Mouse (Mus musculus): ENCODE results near the gene Scg3.
"Not testable (repeated sequence)": the region's sequence is repeated elsewhere in the genome, so short reads cannot be mapped to it uniquely, and the experiment has no call there.

DNA sequence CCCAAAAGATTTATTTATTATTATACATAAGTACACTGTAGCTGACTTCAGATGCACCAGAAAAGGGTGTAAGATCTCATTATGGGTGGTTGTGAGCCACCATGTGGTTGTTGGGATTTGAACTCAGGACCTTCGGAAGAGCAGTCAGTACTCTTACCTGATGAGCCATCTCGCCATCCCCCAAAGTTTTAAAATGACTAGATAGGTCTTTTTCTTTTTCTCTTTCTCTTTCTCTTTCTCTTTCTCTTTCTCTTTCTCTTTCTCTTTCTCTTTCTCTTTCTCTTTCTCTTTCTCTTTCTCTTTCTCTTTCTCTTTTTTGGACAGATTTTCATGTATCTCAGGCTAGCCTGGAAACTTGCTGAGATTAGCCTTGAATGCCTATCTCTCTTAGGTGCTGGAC, 64.1 kb downstream of the Scg3 start:
- TF ChIP-seq GATA1 (IDR thresholded peaks at IDR 0.05; ENCODE audit: low read depth, low read length); CTCF (IDR thresholded peaks at IDR 0.05 in 2 of 3, conservative IDR thresholded peaks at IDR 0.05 in 1 of 3; ENCODE audit: control insufficient read depth in 1 of 3, insufficient read depth in 1 of 3, low read depth in 2 of 3, low read length in 3 of 3, poor library complexity in 1 of 3, severe bottlenecking in 1 of 3); EP300 (IDR thresholded peaks at IDR 0.05; ENCODE audit: low read depth in 1 of 2, low read length in 2 of 2); ZMIZ1 (IDR thresholded peaks at IDR 0.05; ENCODE audit: low read depth, low read length); POLR2A (IDR thresholded peaks at IDR 0.05; ENCODE audit: control insufficient read depth in 1 of 2, insufficient read depth in 1 of 2, low read depth in 1 of 2, low read length in 2 of 2, poor library complexity in 1 of 2); POLR2AphosphoS5 (IDR thresholded peaks at IDR 0.05; ENCODE audit: borderline replicate concordance, low read depth, low read length); MAFK (IDR thresholded peaks at IDR 0.05; ENCODE audit: borderline replicate concordance, low read depth, low read length); TAL1 (IDR thresholded peaks at IDR 0.05; ENCODE audit: low read length); TCF12 (IDR thresholded peaks at IDR 0.05; ENCODE audit: low read depth, low read length); E2F4 (IDR thresholded peaks at IDR 0.05; ENCODE audit: borderline replicate concordance, low read depth, low read length); MAX (IDR thresholded peaks at IDR 0.05; ENCODE audit: low read length): not testable (repeated sequence)
